Mouse (Mus musculus): ENCODE measurements around the gene Vdac1. TPM values are rescaled to one million over a fixed set of nuclear protein-coding genes. Genes with fewer than 3 reads are reported as not detected.

The Vdac1 gene
- polyA plus RNA-seq, 1 experiment, result 394 TPM

- no peaks in the 10 kb centered on the region for H3K4me1 ChIP-seq (ENCODE audit: control insufficient read depth, insufficient read depth, low read length)
- H3K27ac ChIP-seq (ENCODE audit: insufficient read depth, low read length), result no peak overlapping the region
- no peak for DNase-seq
- 55% methylated on average over 5 of the region's 5 CpGs for WGBS
- TF ChIP-seq POLR2A (IDR thresholded peaks at IDR 0.05; ENCODE audit: borderline replicate concordance, insufficient read depth, low read length) (no peak), CTCF (IDR thresholded peaks at IDR 0.05; ENCODE audit: borderline replicate concordance, insufficient read depth, low read depth, low read length) (no peak)
- H3K27me3 ChIP-seq (ENCODE audit: control insufficient read depth, insufficient read depth, low read length), result no peaks in the 10 kb centered on the region
- no peak overlapping the region for H3K4me3 ChIP-seq (replicated peaks; ENCODE audit: insufficient read depth, low read depth, low read length)
Observed at GRCm38 (mm10) chr11:52419246-52419645, 58.6 kb downstream of the Vdac1 start.

GRCm38 (mm10) chr11:52419861-52420260 is 59.2 kb downstream of the Vdac1 start:
- Histone ChIP-seq H3K27ac (ENCODE audit: insufficient read depth, low read length) (no peak overlapping the region), H3K27me3 (ENCODE audit: control insufficient read depth, insufficient read depth, low read length) (no peaks in the 10 kb centered on the region), H3K4me1 (ENCODE audit: control insufficient read depth, insufficient read depth, low read length) (no peaks in the 10 kb centered on the region), H3K4me3 (replicated peaks; ENCODE audit: insufficient read depth, low read depth, low read length) (no peak overlapping the region)
- TF ChIP-seq POLR2A (IDR thresholded peaks at IDR 0.05; ENCODE audit: borderline replicate concordance, insufficient read depth, low read length) (no peak), CTCF (IDR thresholded peaks at IDR 0.05; ENCODE audit: borderline replicate concordance, insufficient read depth, low read depth, low read length) (no peak)
- 78% methylated on average over 7 of the region's 7 CpGs for WGBS
- DNase-seq, result no peak

GRCm38 (mm10) chr11:52420296-52421052 is 59.8 kb downstream of the Vdac1 start:
- H3K4me3 ChIP-seq (replicated peaks; ENCODE audit: insufficient read depth, low read depth, low read length), result no peak overlapping the region
- DNase-seq, result no peak
- H3K27ac ChIP-seq (ENCODE audit: insufficient read depth, low read length), result no peak overlapping the region
- WGBS, result 80% methylated on average over 12 of the region's 12 CpGs
- H3K4me1 ChIP-seq (ENCODE audit: control insufficient read depth, insufficient read depth, low read length), result no peaks in the 10 kb centered on the region
- TF ChIP-seq POLR2A (IDR thresholded peaks at IDR 0.05; ENCODE audit: borderline replicate concordance, insufficient read depth, low read length) (no peak), CTCF (IDR thresholded peaks at IDR 0.05; ENCODE audit: borderline replicate concordance, insufficient read depth, low read depth, low read length) (no peak)
- H3K27me3 ChIP-seq (ENCODE audit: control insufficient read depth, insufficient read depth, low read length), result no peaks in the 10 kb centered on the region

DNA sequence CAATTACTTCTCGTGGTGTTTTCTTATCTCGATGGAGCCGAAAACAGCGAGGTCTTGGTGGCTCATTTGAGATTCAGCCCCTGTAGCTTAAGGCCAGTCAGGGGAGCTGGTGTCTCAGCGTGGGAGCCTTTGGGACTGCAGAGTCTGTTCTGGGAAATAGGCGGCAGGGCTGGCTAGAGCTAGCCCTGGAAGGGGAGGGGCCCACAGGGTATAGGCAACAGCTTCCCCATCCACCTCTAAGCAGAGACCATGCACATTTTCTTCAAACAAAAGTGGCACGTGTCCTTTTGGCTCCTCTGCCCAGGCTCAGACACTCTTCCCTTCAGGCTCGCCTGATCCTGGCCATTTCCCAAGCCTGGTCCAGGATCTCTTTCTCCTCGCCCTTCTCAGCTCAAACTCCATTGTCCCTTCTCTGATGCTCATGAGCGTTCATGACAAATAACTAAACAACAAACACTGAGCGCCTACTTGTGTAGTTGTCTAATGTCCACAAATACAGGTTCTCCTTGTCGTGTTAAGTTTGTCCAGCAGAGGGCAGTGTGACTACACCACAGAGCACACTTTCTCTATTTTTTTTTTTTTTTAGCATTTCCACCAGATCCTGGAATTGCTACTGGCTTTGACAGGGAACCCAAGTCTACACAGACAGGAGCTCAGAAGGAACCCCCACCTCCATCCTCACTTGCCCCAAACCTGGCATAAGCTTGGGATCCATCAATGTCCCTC is 60.6 kb downstream of the Vdac1 start:
- H3K4me3 ChIP-seq (replicated peaks; ENCODE audit: insufficient read depth, low read depth, low read length), result no peak overlapping the region
- WGBS, result 28% methylated on average over 12 of the region's 12 CpGs
- no peak for TF ChIP-seq POLR2A (IDR thresholded peaks at IDR 0.05; ENCODE audit: borderline replicate concordance, insufficient read depth, low read length)
- peak; percentile 42; the same call in 1 of the 2 replicates for TF ChIP-seq CTCF (IDR thresholded peaks at IDR 0.05; ENCODE audit: borderline replicate concordance, insufficient read depth, low read depth, low read length)
- H3K27ac ChIP-seq (ENCODE audit: insufficient read depth, low read length), result no peak overlapping the region
- no peaks in the 10 kb centered on the region for H3K4me1 ChIP-seq (ENCODE audit: control insufficient read depth, insufficient read depth, low read length)
- H3K27me3 ChIP-seq (ENCODE audit: control insufficient read depth, insufficient read depth, low read length), result no peaks in the 10 kb centered on the region
- DNase-seq, result peak; percentile 46 to 51

DNA sequence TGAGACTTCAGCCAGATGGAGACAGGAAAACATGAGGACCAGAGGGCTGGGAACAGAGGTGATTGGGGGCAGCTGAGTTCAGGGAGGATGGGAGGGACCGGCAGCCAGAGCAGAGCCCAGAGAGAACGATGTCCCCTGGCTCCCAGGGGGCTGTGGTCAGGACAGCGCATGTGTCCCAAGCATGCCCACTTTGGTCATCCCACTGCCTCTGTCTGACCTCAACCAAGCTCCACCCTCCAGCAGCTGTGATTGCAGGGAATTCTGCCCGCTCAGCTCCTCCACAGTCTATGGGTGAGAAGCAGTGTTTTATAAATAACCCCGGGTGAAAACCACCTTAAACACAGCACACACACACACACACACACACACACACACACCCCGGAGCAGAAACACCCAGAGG is 68.8 kb downstream of the Vdac1 start:
- DNase-seq, result no peak
- TF ChIP-seq POLR2A (IDR thresholded peaks at IDR 0.05; ENCODE audit: borderline replicate concordance, insufficient read depth, low read length) (no peak), CTCF (IDR thresholded peaks at IDR 0.05; ENCODE audit: borderline replicate concordance, insufficient read depth, low read depth, low read length) (no peak)
- Histone ChIP-seq H3K4me3 (replicated peaks; ENCODE audit: insufficient read depth, low read depth, low read length) (no peak overlapping the region), H3K27ac (ENCODE audit: insufficient read depth, low read length) (no peak overlapping the region), H3K27me3 (ENCODE audit: control insufficient read depth, insufficient read depth, low read length) (no peaks in the 10 kb centered on the region), H3K4me1 (ENCODE audit: control insufficient read depth, insufficient read depth, low read length) (no peaks in the 10 kb centered on the region)
- WGBS, result 70% methylated on average over 6 of the region's 6 CpGs

GRCm38 (mm10) chr11:52431594-52431993 is 70.9 kb downstream of the Vdac1 start:
- DNase-seq, result no peak
- Histone ChIP-seq H3K4me1 (ENCODE audit: control insufficient read depth, insufficient read depth, low read length) (no peaks in the 10 kb centered on the region), H3K27ac (ENCODE audit: insufficient read depth, low read length) (no peak overlapping the region), H3K27me3 (ENCODE audit: control insufficient read depth, insufficient read depth, low read length) (no peaks in the 10 kb centered on the region), H3K4me3 (replicated peaks; ENCODE audit: insufficient read depth, low read depth, low read length) (no peak overlapping the region)
- WGBS, result 13% methylated on average over 5 of the region's 5 CpGs
- TF ChIP-seq CTCF (IDR thresholded peaks at IDR 0.05; ENCODE audit: borderline replicate concordance, insufficient read depth, low read depth, low read length) (no peak), POLR2A (IDR thresholded peaks at IDR 0.05; ENCODE audit: borderline replicate concordance, insufficient read depth, low read length) (no peak)

DNA sequence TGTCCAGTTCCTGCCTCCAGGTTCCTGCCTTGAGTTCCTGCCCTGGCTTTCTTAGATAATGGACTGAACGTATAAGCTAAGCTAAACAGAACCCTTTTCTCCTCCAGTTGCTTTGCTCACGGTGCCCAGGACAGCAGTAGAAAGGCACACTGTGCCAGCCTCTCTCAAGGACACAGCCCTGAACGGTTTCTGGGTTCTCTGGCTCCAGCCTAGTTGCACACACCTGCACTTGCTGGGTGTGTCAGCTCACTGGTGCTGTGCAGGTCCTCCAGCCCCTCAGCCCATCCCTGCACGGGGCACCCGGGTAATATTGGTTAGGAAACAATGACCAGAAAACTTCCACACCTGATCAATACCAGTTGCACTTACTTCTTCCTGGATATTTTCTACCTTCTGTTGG is 71.5 kb downstream of the Vdac1 start:
- no peak for DNase-seq
- Histone ChIP-seq H3K27ac (ENCODE audit: insufficient read depth, low read length) (no peak overlapping the region), H3K27me3 (ENCODE audit: control insufficient read depth, insufficient read depth, low read length) (no peaks in the 10 kb centered on the region), H3K4me1 (ENCODE audit: control insufficient read depth, insufficient read depth, low read length) (no peaks in the 10 kb centered on the region), H3K4me3 (replicated peaks; ENCODE audit: insufficient read depth, low read depth, low read length) (no peak overlapping the region)
- no peak for TF ChIP-seq CTCF (IDR thresholded peaks at IDR 0.05; ENCODE audit: borderline replicate concordance, insufficient read depth, low read depth, low read length)
- TF ChIP-seq POLR2A (IDR thresholded peaks at IDR 0.05; ENCODE audit: borderline replicate concordance, insufficient read depth, low read length), result no peak
- 87% methylated on average over 5 of the region's 5 CpGs for WGBS

Measured in cerebellum, adult 2 months (tissue).